Comparison of ENCODE assay signal across 21 mouse cellular contexts in the genomic region with DNA sequence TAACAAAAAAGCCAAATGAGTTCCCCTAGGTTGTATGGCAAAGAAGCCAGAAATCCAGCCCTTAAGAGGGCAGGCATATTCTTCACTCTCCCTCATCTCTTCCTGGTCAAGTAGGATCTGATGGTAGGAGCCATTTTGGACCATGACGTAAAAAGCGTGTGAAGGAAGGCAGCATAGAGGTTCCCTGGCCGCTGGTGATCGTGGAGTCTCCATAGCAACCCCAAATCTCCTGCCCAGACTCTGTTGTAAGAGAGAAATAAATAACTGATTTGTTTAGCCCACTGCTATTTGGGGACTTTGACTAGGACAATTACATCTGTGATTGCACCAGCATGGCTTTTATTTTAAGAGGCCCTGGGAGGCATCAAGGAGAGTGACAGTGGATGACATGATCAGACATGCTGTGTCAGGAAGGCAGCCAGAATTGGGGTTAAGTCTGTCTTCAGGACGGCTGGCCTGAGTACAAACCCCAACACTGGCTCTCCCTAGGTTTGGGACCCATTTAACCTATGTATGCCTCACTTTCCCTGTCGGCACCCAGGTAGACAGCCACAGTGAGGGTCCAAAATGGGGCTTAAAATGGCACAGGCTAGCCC. TPM values are rescaled to one million over a fixed set of nuclear protein-coding genes. Genes with fewer than 3 reads are reported as not detected.
DNase-seq lines count a peak whose midpoint lies in the region; ATAC-seq and TF ChIP-seq lines count a peak whose summit lies in the region.
"Had no signal": no experiment of that assay in that cellular context is flagged by ENCODE, and none has a peak within 500 bp of the region (broad histone marks: within the 10 kb centered on the region; RNA-seq: fewer than 3 reads in every experiment).

No protein-coding gene starts in this region.

- peak; percentile 48; the same call in 1 of the 2 replicates for ATAC-seq in midbrain, embryonic 15.5 days (replicated peaks)
- ATAC-seq in megakaryocyte, adult 5-6 weeks (ENCODE audit: poor library complexity, severe bottlenecking) = no peak
- ATAC-seq: forebrain, embryonic 13.5 days; inflammation-experienced regulatory T-cells, adult 6 months had no signal

- peaks cover 13% of the 10 kb centered on the region for H3K4me1 ChIP-seq in heart, adult 2 months (ENCODE audit: control insufficient read depth, insufficient read depth, low read length)
- peaks cover 5% of the 10 kb centered on the region for H3K4me1 ChIP-seq in liver, adult 2 months (ENCODE audit: control insufficient read depth, insufficient read depth, low read length)
- peaks cover 11% of the 10 kb centered on the region for H3K4me1 ChIP-seq in midbrain, embryonic 15.5 days
- H3K4me1 ChIP-seq: liver, embryonic 15.5 days had no signal

- TF ChIP-seq POLR2A in heart, adult 2 months (IDR thresholded peaks at IDR 0.05; ENCODE audit: insufficient read depth, low read depth, low read length) = no peak
- no peak for TF ChIP-seq POLR2A in liver, adult 2 months (IDR thresholded peaks at IDR 0.05; ENCODE audit: extremely low read depth, insufficient read depth, low read length)

- H3K36me3 ChIP-seq in heart, adult 2 months (ENCODE audit: control insufficient read depth, insufficient read depth, low read length) = no peaks in the 10 kb centered on the region
- no peaks in the 10 kb centered on the region for H3K36me3 ChIP-seq in liver, adult 2 months (ENCODE audit: control insufficient read depth, insufficient read depth, low read length)
- H3K36me3 ChIP-seq in midbrain, embryonic 15.5 days (replicated peaks) = no peaks in the 10 kb centered on the region
- H3K36me3 ChIP-seq: embryonic facial prominence, embryonic 10.5 days; limb, embryonic 12.5 days; liver, embryonic 15.5 days had no signal

- H3K9ac ChIP-seq in heart, adult 2 months (ENCODE audit: low read depth, low read length) = no peak overlapping the region
- H3K9ac ChIP-seq in liver, adult 2 months (ENCODE audit: low read depth, low read length) = no peak overlapping the region
- H3K9ac ChIP-seq in midbrain, embryonic 15.5 days = no peak overlapping the region
- H3K9ac ChIP-seq: forebrain, embryonic 13.5 days; limb, embryonic 12.5 days; liver, embryonic 15.5 days had no signal

- H3K27ac ChIP-seq in heart, adult 2 months = no peak overlapping the region; the same call in 1 of the 2 replicates
- H3K27ac ChIP-seq in liver, adult 2 months (replicated peaks; ENCODE audit: insufficient read depth, low read depth, low read length) = no peak overlapping the region
- peak overlapping the region; percentile 18; the same call in 1 of the 2 replicates for H3K27ac ChIP-seq in midbrain, embryonic 15.5 days
- H3K27ac ChIP-seq: embryonic facial prominence, embryonic 10.5 days; forebrain, embryonic 13.5 days; liver, embryonic 15.5 days; stomach, postnatal 0 days had no signal

- intact Hi-C loops in heart, adult 2 months (cut with DNase I) = loop anchor here (5.0 kb wide), 1 partner anchor 82 kb away; no protein-coding TSS in a partner anchor

- DNase-seq in heart, adult 2 months = no peak
- DNase-seq in heart, adult 9 months (ENCODE audit: low spot score in 2 of 2) = no peak
- peak; percentile 50 for DNase-seq in liver, adult 2 months (ENCODE audit: extremely low read depth, low read depth, low spot score)
- DNase-seq in liver = no peak
- peak; percentile 65 for DNase-seq in brain, adult 2 months (ENCODE audit: low read depth, low spot score)
- DNase-seq: adrenal gland, postnatal 36 days; cerebellum, adult 8-10 months; kidney, adult 2 months; kidney, postnatal 14 days; lung, postnatal 10 days; right cerebral cortex, postnatal 25 days had no signal

- no peak overlapping the region for H3K4me2 ChIP-seq in midbrain, embryonic 15.5 days
- H3K4me2 ChIP-seq: forebrain, embryonic 13.5 days; limb, embryonic 12.5 days; liver, embryonic 15.5 days had no signal

- TF ChIP-seq EP300 in heart, adult 2 months (IDR thresholded peaks at IDR 0.05; ENCODE audit: insufficient read depth, low read depth, low read length) = 0 out of 2 replicates have a peak, but pooled peaks have one; percentile 8

- no peaks in the 10 kb centered on the region for H3K79me2 ChIP-seq in heart, adult 2 months (replicated peaks; ENCODE audit: control insufficient read depth, insufficient read depth, low read length)
- no peaks in the 10 kb centered on the region for H3K79me2 ChIP-seq in liver, adult 2 months (ENCODE audit: control insufficient read depth, insufficient read depth, low read length)

- WGBS in heart, adult 2 months = 79% methylated on average over 6 of the region's 6 CpGs
- 61% methylated on average over 6 of the region's 6 CpGs for WGBS in liver, adult 2 months
- WGBS in midbrain, embryonic 15.5 days = 35% methylated on average over 6 of the region's 6 CpGs

- no peak overlapping the region for H3K4me3 ChIP-seq in heart, adult 2 months
- no peak overlapping the region for H3K4me3 ChIP-seq in liver, adult 2 months (ENCODE audit: insufficient read depth, low read depth, low read length)
- no peak overlapping the region for H3K4me3 ChIP-seq in midbrain, embryonic 15.5 days
- H3K4me3 ChIP-seq: embryonic facial prominence, embryonic 10.5 days; forebrain, embryonic 13.5 days; limb, embryonic 12.5 days; liver, embryonic 15.5 days had no signal

- no peaks in the 10 kb centered on the region for H3K27me3 ChIP-seq in heart, adult 2 months (ENCODE audit: control insufficient read depth, insufficient read depth, low read length)
- no peaks in the 10 kb centered on the region for H3K27me3 ChIP-seq in liver, adult 2 months (ENCODE audit: control insufficient read depth, insufficient read depth, low read length)
- no peaks in the 10 kb centered on the region for H3K27me3 ChIP-seq in midbrain, embryonic 15.5 days (replicated peaks)
- H3K27me3 ChIP-seq: forebrain, embryonic 13.5 days; liver, embryonic 15.5 days; megakaryocyte, embryonic 14.5 days had no signal

- no peaks in the 10 kb centered on the region for H3K9me3 ChIP-seq in midbrain, embryonic 15.5 days
- H3K9me3 ChIP-seq: embryonic facial prominence, embryonic 10.5 days; forebrain, embryonic 13.5 days; limb, embryonic 12.5 days; liver, embryonic 15.5 days; megakaryocyte, embryonic 14.5 days had no signal

- no peak for TF ChIP-seq CTCF in heart, adult 2 months (IDR thresholded peaks at IDR 0.05)
- no peak for TF ChIP-seq CTCF in liver, adult 2 months (IDR thresholded peaks at IDR 0.05; ENCODE audit: low read depth, low read length)

RNA-seq across cellular contexts. Expression of a gene that starts 8.3 kb away (rescaled TPM):
- total RNA-seq in heart, adult 2 months (2021) = 10 to 100 TPM; 11.2 to 18.3 TPM
- 10.2 and 12.8 TPM in 2 replicates for polyA plus RNA-seq in heart, adult 2 months (2012; rRNA removed)
- 0.09 and 0.13 TPM in 2 replicates for total RNA-seq in liver, adult 2 months (2014; rRNA removed)
- 0.10 and 0.20 TPM in 2 replicates for polyA plus RNA-seq in liver, adult 2 months (2012; rRNA removed)
- polyA plus RNA-seq in midbrain, embryonic 15.5 days (2015; fragmentation: Nextera tagmentation; extraction: Ambion mirVana) = 3.8 and 3.9 TPM in 2 replicates
- 12.9 and 14.1 TPM in 2 replicates for total RNA-seq in megakaryocyte, adult 5-6 weeks (2015)
- total RNA-seq in megakaryocyte, adult 5-6 weeks (2017) = 3.2 and 6.4 TPM in 2 replicates
- total RNA-seq: MEL had no signal

Comparison
In these comparisons a context has a peak if more than half of its experiments do, and no peak if none do; other contexts are left out.
1. DNase-seq: peak in liver, adult 2 months (single experiment) and brain, adult 2 months (single experiment); none in heart, adult 2 months (0 of 2), heart, adult 9 months (0 of 2) and liver (single experiment).